Mouse (Mus musculus) lung, postnatal 0 days (tissue): ENCODE measurements around the gene Xpnpep2. TPM values are rescaled to one million over a fixed set of nuclear protein-coding genes. Genes with fewer than 3 reads are reported as not detected.
A peak's percentile ranks its signal among the peaks of the same experiment; 100 is the strongest.

Experiments
- ATAC-seq: fragments of 200-750 bp; cut with Nextera tagmentation; 2 replicates; pipeline ENCODE4 v1.8.0; 2017; ENCODE audit warnings: moderate library complexity
- DNase-seq: peaks from one replicate; pipeline ENCODE4 v3.0.0-alpha.2; 2016; ENCODE audit warnings: low spot score
- H3K27ac ChIP-seq: fragments of 300-500 bp; sonication (generic); 2 replicates; pipeline ENCODE4 v1.5.1; 2014; ENCODE audit warnings: antibody characterized with exemption, mild to moderate bottlenecking, low read length, mixed read lengths
- H3K27me3 ChIP-seq: fragments of 300-500 bp; sonication (generic); replicated peaks from 2 replicates; pipeline ENCODE4 v1.6.1; 2014; ENCODE audit warnings: low read length, mixed read lengths; ENCODE audit not compliant: insufficient read depth
- H3K36me3 ChIP-seq: fragments of 300-500 bp; sonication (generic); 2 replicates; pipeline ENCODE4 v1.6.1; 2014; ENCODE audit warnings: low read length, mixed read lengths; ENCODE audit not compliant: insufficient read depth
- H3K4me1 ChIP-seq: fragments of 300-500 bp; sonication (generic); 2 replicates; pipeline ENCODE4 v1.6.1; 2014; ENCODE audit warnings: antibody characterized with exemption, low read depth, low read length, mixed read lengths; ENCODE audit not compliant: insufficient read depth
- H3K4me2 ChIP-seq: fragments of 300-500 bp; sonication (generic); replicated peaks from 2 replicates; pipeline ENCODE4 v1.6.1; 2014; ENCODE audit warnings: low read depth, mild to moderate bottlenecking, low read length, moderate library complexity, mixed read lengths
- H3K4me3 ChIP-seq: fragments of 300-500 bp; sonication (generic); 2 replicates; pipeline ENCODE4 v1.5.1; 2014; ENCODE audit warnings: low read depth, low read length
- H3K9ac ChIP-seq: fragments of 300-500 bp; sonication (generic); replicated peaks from 2 replicates; pipeline ENCODE4 v1.6.1; 2014; ENCODE audit warnings: low read depth, mild to moderate bottlenecking
- H3K9me3 ChIP-seq: fragments of 300-500 bp; sonication (generic); 2 replicates; pipeline ENCODE4 v1.6.1; 2016; ENCODE audit warnings: low read length, mixed read lengths
- CTCF ChIP-seq: IDR thresholded peaks from 2 replicates; pipeline ENCODE4 v1.5.1; 2016; ENCODE audit warnings: antibody characterized with exemption, mild to moderate bottlenecking
- EP300 ChIP-seq: IDR thresholded peaks from 2 replicates; pipeline ENCODE4 v1.6.1; 2016; ENCODE audit warnings: antibody characterized with exemption, mild to moderate bottlenecking, control low read depth
- WGBS: fragments of 180-500 bp; shearing (Covaris S2); extraction: QIAGEN DNeasy Blood & Tissue Kit; methylation state at CpG from one replicate; pipeline ENCODE4 v1.1.7; 2014; 5-methylcytosine and 5-hydroxymethylcytosine counted together
- polyA plus RNA-seq: library from polyadenylated mRNA; unstranded; fragments of >200 nt; fragmentation: Nextera tagmentation; extraction: Ambion mirVana; gene quantifications from 2 replicates; pipeline ENCODE4 v1.2.1, GENCODE M21; 2015

Gene Xpnpep2
- polyA plus RNA-seq, 1 experiment from 2014 or later: 0.54 TPM

DNA sequence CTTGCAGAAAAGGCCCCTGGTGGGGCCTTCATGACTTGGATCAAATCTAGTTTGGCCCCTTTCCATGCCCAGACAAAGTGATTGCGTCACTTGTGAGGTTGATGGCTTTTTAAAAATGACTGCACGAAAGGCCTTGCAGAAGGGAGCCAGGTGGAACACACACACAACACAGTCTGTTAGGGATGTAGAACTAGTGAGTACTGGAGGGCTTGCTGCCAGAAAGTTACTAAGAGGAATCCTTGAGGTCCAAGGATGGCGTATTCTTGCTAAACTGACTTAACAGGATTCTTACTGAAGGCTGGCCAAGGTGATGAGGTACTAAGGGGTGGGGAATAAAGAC is 761 bp downstream of the Xpnpep2 start:
- no peak for TF ChIP-seq CTCF
- no peak for TF ChIP-seq EP300
- WGBS: 48% methylated on average over 3 of the region's 3 CpGs

DNA sequence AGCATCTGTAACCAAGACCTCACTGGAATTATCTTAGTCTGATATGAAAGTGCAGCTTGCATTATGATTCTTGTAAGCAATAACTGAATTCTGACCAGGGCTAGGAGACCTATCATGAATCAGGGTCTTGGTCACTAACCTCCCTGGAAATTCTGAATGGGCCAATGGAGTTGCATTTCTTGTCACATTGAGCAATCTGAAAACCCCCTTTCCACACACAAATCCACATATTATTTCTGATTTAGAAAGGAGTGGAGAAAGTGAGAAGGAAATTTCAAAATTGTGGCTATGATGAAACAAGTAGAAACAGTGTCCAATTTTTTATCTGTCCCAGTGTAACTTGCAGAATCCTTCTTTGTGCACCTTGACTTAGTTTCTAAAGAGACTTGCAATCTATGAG is 10.8 kb downstream of the Xpnpep2 start:
- no peak for ATAC-seq
- H3K9me3 ChIP-seq: no peaks in the 10 kb centered on the region

More for the DNA sequence above, 761 bp downstream of the Xpnpep2 start:
- no peaks in the 10 kb centered on the region for H3K27me3 ChIP-seq
- ATAC-seq (no peak), DNase-seq (no peak)
- H3K27ac ChIP-seq: no peak overlapping the region
- no peaks in the 10 kb centered on the region for H3K4me1 ChIP-seq
- no peak overlapping the region for H3K4me2 ChIP-seq
- no peak overlapping the region for H3K4me3 ChIP-seq
- H3K36me3 ChIP-seq: no peaks in the 10 kb centered on the region
- no peak overlapping the region for H3K9ac ChIP-seq
- no peaks in the 10 kb centered on the region for H3K9me3 ChIP-seq

DNA sequence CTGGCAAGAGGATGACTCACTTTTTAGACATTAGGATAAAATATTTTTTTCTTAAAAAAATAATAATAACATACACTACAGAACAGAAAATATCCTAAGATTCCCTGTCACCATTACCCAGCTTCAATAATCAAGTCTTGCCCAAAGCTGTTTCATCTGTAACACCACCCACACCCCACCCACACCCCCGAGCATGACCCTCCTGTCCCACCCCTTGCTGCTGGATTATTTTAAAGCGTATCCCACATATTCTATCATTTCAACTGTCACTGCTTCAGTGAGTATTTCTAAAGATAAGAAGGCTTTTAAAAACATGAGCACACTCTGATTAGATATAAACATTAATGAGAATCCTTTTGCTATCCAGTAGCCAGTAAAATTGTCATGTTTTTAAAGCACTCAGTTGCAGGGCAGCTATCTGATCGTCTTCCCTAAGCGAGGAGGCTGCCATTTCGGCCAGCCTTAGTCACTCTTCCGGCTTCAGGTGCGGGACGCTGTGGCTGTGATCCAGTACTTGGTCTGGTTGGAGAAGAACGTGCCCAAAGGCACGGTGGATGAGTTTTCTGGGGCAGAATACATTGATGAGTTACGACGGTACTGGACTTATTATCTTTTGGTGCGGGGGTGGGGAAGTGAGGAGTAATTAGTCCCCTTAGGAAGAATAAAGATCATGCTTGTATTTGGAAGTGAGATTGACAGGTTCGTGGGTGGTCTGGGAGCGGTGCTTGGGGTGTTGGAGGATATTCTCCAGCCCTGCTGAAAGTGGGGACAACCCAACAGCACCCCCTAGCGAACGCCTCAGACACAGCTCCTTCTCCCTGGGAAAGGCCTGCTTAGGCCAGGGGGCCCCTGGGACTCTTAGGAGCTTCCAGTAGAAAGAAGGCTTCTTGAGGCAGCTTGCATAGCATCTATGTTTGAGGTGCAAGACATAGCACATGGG is 15.9 kb downstream of the Xpnpep2 start:
- Histone ChIP-seq H3K4me1 (no peaks in the 10 kb centered on the region), H3K9ac (no peak overlapping the region), H3K36me3 (no peaks in the 10 kb centered on the region), H3K27me3 (no peaks in the 10 kb centered on the region), H3K4me2 (peak overlapping the region; percentile 33; the same call in 1 of the 2 replicates), H3K9me3 (no peaks in the 10 kb centered on the region), H3K4me3 (no peak overlapping the region), H3K27ac (no peak overlapping the region)
- TF ChIP-seq EP300: 0 out of 2 replicates have a peak, but pooled peaks have one; percentile 21
- peak; percentile 75 for TF ChIP-seq CTCF
- DNase-seq (peak; percentile 65), ATAC-seq (peak; percentile 71)
- whole genome bisulfite sequencing: 18% methylated on average over 17 of the region's 17 CpGs

More for the DNA sequence above, 10.8 kb downstream of the Xpnpep2 start:
- TF ChIP-seq EP300 (no peak), CTCF (no peak)
- DNase-seq: peak; percentile 41
- no peaks in the 10 kb centered on the region for H3K36me3 ChIP-seq
- no peaks in the 10 kb centered on the region for H3K27me3 ChIP-seq
- H3K4me1 ChIP-seq: no peaks in the 10 kb centered on the region
- H3K4me2 ChIP-seq: no peak overlapping the region
- H3K4me3 ChIP-seq: no peak overlapping the region
- H3K9ac ChIP-seq: no peak overlapping the region
- H3K27ac ChIP-seq: no peak overlapping the region

DNA sequence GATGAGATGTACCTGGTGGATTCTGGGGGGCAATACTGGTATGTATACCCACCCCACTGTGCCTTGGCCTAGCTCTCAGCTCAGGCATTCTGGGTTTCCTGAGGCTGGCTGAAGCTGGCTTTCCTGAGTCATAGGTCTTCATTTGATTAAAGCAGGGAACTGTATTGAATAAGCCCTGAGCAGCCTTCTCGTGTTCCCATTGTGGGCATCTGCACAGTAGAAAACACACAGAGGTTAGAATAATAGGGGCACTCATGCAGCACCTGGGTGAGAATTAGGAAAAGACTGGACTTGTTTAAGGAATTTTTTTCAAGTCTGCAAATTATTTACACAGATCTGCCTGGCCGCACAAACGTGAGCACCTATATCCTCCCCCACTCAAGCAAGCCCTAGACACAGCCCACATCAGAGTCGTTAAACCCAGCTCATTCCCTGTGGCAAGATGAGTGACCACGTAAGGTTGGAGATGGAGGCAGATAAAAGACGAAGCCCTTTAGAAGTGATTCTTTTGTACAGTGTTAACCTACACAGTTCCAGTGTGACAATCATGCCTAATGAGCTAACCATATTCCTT is 18.5 kb downstream of the Xpnpep2 start:
- H3K4me1 ChIP-seq: no peaks in the 10 kb centered on the region
- no peaks in the 10 kb centered on the region for H3K9me3 ChIP-seq
- no peaks in the 10 kb centered on the region for H3K27me3 ChIP-seq
- ATAC-seq (no peak), DNase-seq (no peak)
- WGBS: 60% methylated on average over 6 of the region's 6 CpGs
- no peak overlapping the region for H3K4me3 ChIP-seq
- no peak for TF ChIP-seq CTCF
- no peak for TF ChIP-seq EP300
- H3K9ac ChIP-seq: no peak overlapping the region
- H3K36me3 ChIP-seq: no peaks in the 10 kb centered on the region
- H3K27ac ChIP-seq: no peak overlapping the region
- H3K4me2 ChIP-seq: no peak overlapping the region

DNA sequence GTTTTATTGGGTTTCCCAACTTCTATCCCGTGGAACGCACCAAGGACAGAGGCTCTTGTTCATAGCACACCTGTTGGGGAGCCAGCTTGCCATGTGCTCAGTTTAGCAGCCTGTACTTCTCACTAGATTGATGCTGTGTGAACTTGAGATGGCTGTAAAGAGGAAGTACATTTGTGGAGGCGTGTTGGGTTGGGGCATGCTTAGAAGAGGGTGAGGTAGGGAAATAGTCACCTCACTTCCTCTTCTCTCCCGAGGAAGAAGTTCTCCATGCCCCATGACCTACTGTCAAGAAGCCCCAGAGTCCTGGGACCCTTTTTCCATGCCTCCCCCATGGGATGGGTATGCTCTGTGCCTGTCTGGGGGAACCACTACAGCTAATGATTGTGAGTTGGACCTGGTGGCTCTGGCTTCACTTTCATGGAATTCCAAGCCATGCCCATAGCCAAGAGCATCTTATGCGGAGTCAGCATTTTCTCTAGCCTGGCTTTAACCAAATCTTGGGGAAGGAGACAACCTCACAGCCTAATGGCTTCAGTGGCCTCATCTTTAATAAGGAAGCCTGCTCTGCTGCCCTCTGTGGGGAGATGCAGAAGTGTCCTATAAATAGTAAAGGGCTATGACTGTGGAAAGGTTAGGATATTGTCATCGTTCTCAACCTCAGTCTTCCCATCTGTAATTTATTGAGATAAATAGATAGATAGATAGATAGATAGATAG is 19.1 kb downstream of the Xpnpep2 start:
- H3K4me3 ChIP-seq: no peak overlapping the region

DNA sequence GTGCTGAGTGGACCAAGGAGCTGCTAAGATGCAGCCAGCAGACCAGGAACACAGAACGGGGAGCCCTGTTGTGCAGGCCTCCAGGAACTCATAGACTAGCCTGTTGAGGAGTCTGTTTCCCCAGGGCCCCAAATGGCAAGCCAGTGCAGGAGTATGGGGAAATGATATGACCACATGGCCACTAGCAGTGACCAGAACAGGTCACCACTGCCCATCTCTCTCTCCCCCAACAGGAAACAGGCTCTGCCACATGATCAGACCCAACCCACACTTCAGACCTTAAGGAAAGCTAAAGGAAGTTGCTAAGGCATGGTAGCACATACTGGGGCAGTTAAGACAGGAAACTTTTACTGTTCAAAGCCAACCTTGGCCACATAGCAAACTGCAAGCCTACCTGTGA is 20.6 kb downstream of the Xpnpep2 start:
- H3K27me3 ChIP-seq: no peaks in the 10 kb centered on the region
- 50% methylated on average over 1 of the region's 1 CpGs for WGBS

More for the DNA sequence above, 19.1 kb downstream of the Xpnpep2 start:
- ATAC-seq (no peak), DNase-seq (no peak)
- no peaks in the 10 kb centered on the region for H3K4me1 ChIP-seq
- no peak overlapping the region for H3K9ac ChIP-seq
- H3K36me3 ChIP-seq: no peaks in the 10 kb centered on the region
- no peak overlapping the region for H3K4me2 ChIP-seq
- WGBS: 69% methylated on average over 6 of the region's 6 CpGs
- no peaks in the 10 kb centered on the region for H3K27me3 ChIP-seq
- TF ChIP-seq CTCF: peak; percentile 38
- no peak for TF ChIP-seq EP300
- no peak overlapping the region for H3K27ac ChIP-seq
- no peaks in the 10 kb centered on the region for H3K9me3 ChIP-seq

More for the DNA sequence above, 20.6 kb downstream of the Xpnpep2 start:
- Histone ChIP-seq H3K9me3 (no peaks in the 10 kb centered on the region), H3K9ac (no peak overlapping the region), H3K4me3 (no peak overlapping the region), H3K4me1 (no peaks in the 10 kb centered on the region), H3K36me3 (no peaks in the 10 kb centered on the region), H3K27ac (no peak overlapping the region), H3K4me2 (no peak overlapping the region)
- ATAC-seq (no peak), DNase-seq (no peak)
- TF ChIP-seq CTCF (no peak), EP300 (no peak)
